Mouse (Mus musculus) limb, embryonic 14.5 days (tissue): ENCODE data around the gene Mthfd1. TPM values are rescaled to one million over a fixed set of nuclear protein-coding genes. Genes with fewer than 3 reads are reported as not detected.

Experiments
- ATAC-seq: fragments of 200-750 bp; cut with Nextera tagmentation; 2 replicates; pipeline ENCODE4 v1.8.0; 2017; ENCODE audit warnings: low read depth, moderate number of reproducible peaks, moderate TSS enrichment; ENCODE audit not compliant: low FRiP score
- DNase-seq: peaks from one replicate; pipeline ENCODE4 v3.0.0-alpha.2; 2015; ENCODE audit warnings: low spot score
- H3K27ac ChIP-seq: fragments of 300-500 bp; sonication (generic); replicated peaks from 2 replicates; pipeline ENCODE4 v1.5.1; 2014; ENCODE audit warnings: low read depth, mild to moderate bottlenecking, low read length, moderate library complexity, mixed read lengths
- H3K27me3 ChIP-seq: fragments of 300-500 bp; sonication (generic); 2 replicates; pipeline ENCODE4 v1.6.1; 2014; ENCODE audit warnings: low read length, mixed read lengths; ENCODE audit not compliant: control insufficient read depth, insufficient read depth
- H3K36me3 ChIP-seq: fragments of 300-500 bp; sonication (generic); 2 replicates; pipeline ENCODE4 v1.6.1; 2014; ENCODE audit warnings: mild to moderate bottlenecking, low read length, moderate library complexity, mixed read lengths; ENCODE audit not compliant: control insufficient read depth, insufficient read depth
- H3K4me1 ChIP-seq: fragments of 300-500 bp; sonication (generic); 2 replicates; pipeline ENCODE4 v1.6.1; 2014; ENCODE audit warnings: antibody characterized with exemption, low read length, mixed read lengths; ENCODE audit not compliant: control insufficient read depth, insufficient read depth
- H3K4me2 ChIP-seq: fragments of 300-500 bp; sonication (generic); replicated peaks from 2 replicates; pipeline ENCODE4 v1.6.1; 2014; ENCODE audit warnings: low read depth, mild to moderate bottlenecking, low read length, moderate library complexity; ENCODE audit not compliant: severe bottlenecking
- H3K4me3 ChIP-seq: fragments of 300-500 bp; sonication (generic); replicated peaks from 2 replicates; pipeline ENCODE4 v1.5.1; 2014; ENCODE audit warnings: low read length
- H3K9ac ChIP-seq: fragments of 300-500 bp; sonication (generic); 2 replicates; pipeline ENCODE4 v1.6.1; 2014; ENCODE audit warnings: mild to moderate bottlenecking, low read depth, low read length, moderate library complexity; ENCODE audit not compliant: severe bottlenecking
- H3K9me3 ChIP-seq: fragments of 300-500 bp; sonication (generic); 2 replicates; pipeline ENCODE4 v1.6.1; 2016; ENCODE audit warnings: low read length; ENCODE audit not compliant: control insufficient read depth
- POLR2A ChIP-seq: fragments of 200-500 bp; IDR thresholded peaks from 2 replicates; pipeline ENCODE4 v1.8.0; 2012; ENCODE audit warnings: inconsistent platforms, mild to moderate bottlenecking, moderate library complexity, borderline replicate concordance; ENCODE audit not compliant: insufficient read depth, insufficient read length; ENCODE audit errors: extremely low read depth
- WGBS: fragments of 180-500 bp; shearing (Covaris S2); extraction: QIAGEN DNeasy Blood & Tissue Kit; methylation state at CpG from one replicate; pipeline ENCODE4 v1.1.7; 2014; 5-methylcytosine and 5-hydroxymethylcytosine counted together
- polyA plus RNA-seq, 2 experiments: library from polyadenylated mRNA; depleted of rRNA in 1 of 2; stranded (reverse) in 1 of 2; unstranded in 1 of 2; fragments of >200 nt; fragmentation: Nextera tagmentation in 1 of 2; extraction: Ambion mirVana in 1 of 2; gene quantifications; 2 replicates each; pipeline versions ENCODE4 v1.2.1 to v1.2.3; 2012 to 2014

Mthfd1 gene
- polyA plus RNA-seq, 2 experiments: 49.5 to 62.7 TPM

- no peak overlapping the region for H3K27ac ChIP-seq
- ATAC-seq: no peak
- DNase-seq: no peak
- H3K27me3 ChIP-seq: no peaks in the 10 kb centered on the region
- no peak for TF ChIP-seq POLR2A
- no peak overlapping the region for H3K4me2 ChIP-seq
- WGBS: 81% methylated on average over 3 of the region's 3 CpGs
- H3K9me3 ChIP-seq: no peaks in the 10 kb centered on the region
- H3K9ac ChIP-seq: no peak overlapping the region
- H3K4me1 ChIP-seq: peaks cover 19% of the 10 kb centered on the region
- no peak overlapping the region for H3K4me3 ChIP-seq
- 0 out of 2 replicates have a peak, but pooled peaks cover 9% of the 10 kb centered on the region for H3K36me3 ChIP-seq
Observed at GRCm38 (mm10) chr12:76366276-76366675, 111.2 kb downstream of the Mthfd1 start.

GRCm38 (mm10) chr12:76367096-76367995 is 112.2 kb downstream of the Mthfd1 start:
- Histone ChIP-seq H3K27me3 (no peaks in the 10 kb centered on the region), H3K4me2 (peak overlapping the region; percentile 83), H3K9me3 (no peaks in the 10 kb centered on the region), H3K4me1 (peaks cover 26% of the 10 kb centered on the region), H3K9ac (peak overlapping the region; percentile 99; the same call in 1 of the 2 replicates), H3K4me3 (peak overlapping the region; percentile 96), H3K27ac (peak overlapping the region; percentile 52), H3K36me3 (0 out of 2 replicates have a peak, but pooled peaks cover 7% of the 10 kb centered on the region)
- ATAC-seq (no peak), DNase-seq (peak; percentile 48)
- no peak for TF ChIP-seq POLR2A
- 14% methylated on average over 14 of the region's 14 CpGs for WGBS

- Histone ChIP-seq H3K27ac (peak overlapping the region; percentile 52; the same call in 1 of the 2 replicates), H3K4me3 (peak overlapping the region; percentile 96), H3K36me3 (0 out of 2 replicates have a peak, but pooled peaks cover 5% of the 10 kb centered on the region), H3K9ac (peak overlapping the region; percentile 99), H3K4me1 (peaks cover 33% of the 10 kb centered on the region), H3K9me3 (no peaks in the 10 kb centered on the region), H3K27me3 (no peaks in the 10 kb centered on the region), H3K4me2 (peak overlapping the region; percentile 83)
- ATAC-seq (no peak), DNase-seq (no peak)
- TF ChIP-seq POLR2A: no peak
- 7% methylated on average over 9 of the region's 9 CpGs for WGBS
Observed at GRCm38 (mm10) chr12:76368201-76368789, 113.2 kb downstream of the Mthfd1 start.

GRCm38 (mm10) chr12:76368790-76369205 is 113.7 kb downstream of the Mthfd1 start:
- Histone ChIP-seq H3K4me1 (peaks cover 33% of the 10 kb centered on the region), H3K27me3 (no peaks in the 10 kb centered on the region), H3K36me3 (0 out of 2 replicates have a peak, but pooled peaks cover 4% of the 10 kb centered on the region), H3K9me3 (no peaks in the 10 kb centered on the region), H3K4me2 (peak overlapping the region; percentile 83), H3K4me3 (peak overlapping the region; percentile 96), H3K27ac (peak overlapping the region; percentile 100), H3K9ac (peak overlapping the region; percentile 99)
- ATAC-seq (peak; percentile 9), DNase-seq (peak; percentile 58)
- 1% methylated on average over 23 of the region's 26 CpGs for WGBS
- TF ChIP-seq POLR2A: no peak

Other genes with a start within 250 kb of the Mthfd1 start
- 0.24 and 0.31 TPM in 2 replicates for gene Esr2, start 78.0 kb upstream of the Mthfd1 start, polyA plus RNA-seq (2012; rRNA removed)
- gene Esr2, start 78.0 kb upstream of the Mthfd1 start, polyA plus RNA-seq (2014; fragmentation: Nextera tagmentation; extraction: Ambion mirVana): 0.10 and 0.40 TPM in 2 replicates
- 0.06 TPM in 1 of 2 replicates, not detected in the other for gene Tex21, start 8.6 kb upstream of the Mthfd1 start, polyA plus RNA-seq (2012; rRNA removed)
- gene Tex21, start 8.6 kb upstream of the Mthfd1 start, polyA plus RNA-seq (2014; fragmentation: Nextera tagmentation; extraction: Ambion mirVana): 0.12 and 0.19 TPM in 2 replicates
- 1.1 and 1.6 TPM in 2 replicates for gene Akap5, start 69.6 kb downstream of the Mthfd1 start, polyA plus RNA-seq (2012; rRNA removed)
- 1.0 and 1.5 TPM in 2 replicates for gene Akap5, start 69.6 kb downstream of the Mthfd1 start, polyA plus RNA-seq (2014; fragmentation: Nextera tagmentation; extraction: Ambion mirVana)
- gene Zbtb25, start 114.3 kb downstream of the Mthfd1 start, polyA plus RNA-seq (2012; rRNA removed): 24.1 and 27.2 TPM in 2 replicates
- 21.4 and 23.9 TPM in 2 replicates for gene Zbtb25, start 114.3 kb downstream of the Mthfd1 start, polyA plus RNA-seq (2014; fragmentation: Nextera tagmentation; extraction: Ambion mirVana)
- gene Zbtb1, start 115.0 kb downstream of the Mthfd1 start, polyA plus RNA-seq (2012; rRNA removed): 6.2 and 6.9 TPM in 2 replicates
- 9.4 and 10.5 TPM in 2 replicates for gene Zbtb1, start 115.0 kb downstream of the Mthfd1 start, polyA plus RNA-seq (2014; fragmentation: Nextera tagmentation; extraction: Ambion mirVana)
- gene Hspa2, start 148.9 kb downstream of the Mthfd1 start, polyA plus RNA-seq (2012; rRNA removed): 5.1 and 6.7 TPM in 2 replicates
- gene Hspa2, start 148.9 kb downstream of the Mthfd1 start, polyA plus RNA-seq (2014; fragmentation: Nextera tagmentation; extraction: Ambion mirVana): 7.7 and 8.3 TPM in 2 replicates
- 2.1 and 4.2 TPM in 2 replicates for gene Ppp1r36, start 162.2 kb downstream of the Mthfd1 start, polyA plus RNA-seq (2012; rRNA removed)
- 3.1 and 5.3 TPM in 2 replicates for gene Ppp1r36, start 162.2 kb downstream of the Mthfd1 start, polyA plus RNA-seq (2014; fragmentation: Nextera tagmentation; extraction: Ambion mirVana)